Mouse (Mus musculus) embryonic facial prominence, embryonic 12.5 days (tissue): ENCODE results near the gene Angptl8. TPM values are rescaled to one million over a fixed set of nuclear protein-coding genes. Genes with fewer than 3 reads are reported as not detected.
A peak's percentile ranks its signal among the peaks of the same experiment; 100 is the strongest.

Experiments
- ATAC-seq: fragments of 200-750 bp; cut with Nextera tagmentation; 2 replicates; pipeline ENCODE4 v1.8.0; 2017; ENCODE audit not compliant: insufficient number of reproducible peaks, insufficient read depth, low FRiP score, low TSS enrichment
- H3K27ac ChIP-seq: fragments of 300-500 bp; sonication (generic); 2 replicates; pipeline ENCODE4 v1.5.1; 2016; ENCODE audit warnings: mild to moderate bottlenecking
- H3K27me3 ChIP-seq: fragments of 300-500 bp; sonication (generic); 2 replicates; pipeline ENCODE4 v1.6.1; 2016; ENCODE audit warnings: mild to moderate bottlenecking, moderate library complexity
- H3K36me3 ChIP-seq: fragments of 300-500 bp; sonication (generic); 2 replicates; pipeline ENCODE4 v1.6.1; 2016; ENCODE audit warnings: mild to moderate bottlenecking
- H3K4me1 ChIP-seq: fragments of 300-500 bp; sonication (generic); 2 replicates; pipeline ENCODE4 v1.6.1; 2016
- H3K4me2 ChIP-seq: fragments of 300-500 bp; sonication (generic); replicated peaks from 2 replicates; pipeline ENCODE4 v1.6.1; 2016; ENCODE audit warnings: mild to moderate bottlenecking, moderate library complexity
- H3K4me3 ChIP-seq: fragments of 300-500 bp; sonication (generic); 2 replicates; pipeline ENCODE4 v1.5.1; 2016; ENCODE audit warnings: mild to moderate bottlenecking
- H3K9ac ChIP-seq: fragments of 300-500 bp; sonication (generic); 2 replicates; pipeline ENCODE4 v1.6.1; 2016; ENCODE audit warnings: mild to moderate bottlenecking, moderate library complexity
- H3K9me3 ChIP-seq: fragments of 300-500 bp; sonication (generic); 2 replicates; pipeline ENCODE4 v1.6.1; 2016; ENCODE audit warnings: mild to moderate bottlenecking, moderate library complexity
- WGBS: fragments of 180-500 bp; shearing (Covaris S2); methylation state at CpG from one replicate; pipeline ENCODE4 v1.1.7; 2016; 5-methylcytosine and 5-hydroxymethylcytosine counted together
- polyA plus RNA-seq: library from polyadenylated mRNA; unstranded; fragments of >200 nt; fragmentation: Nextera tagmentation; extraction: Ambion mirVana; gene quantifications from 2 replicates; pipeline ENCODE4 v1.2.1, GENCODE M21; 2016

Gene Angptl8
- polyA plus RNA-seq, 1 experiment from 2014 or later: 0.96 TPM

DNA sequence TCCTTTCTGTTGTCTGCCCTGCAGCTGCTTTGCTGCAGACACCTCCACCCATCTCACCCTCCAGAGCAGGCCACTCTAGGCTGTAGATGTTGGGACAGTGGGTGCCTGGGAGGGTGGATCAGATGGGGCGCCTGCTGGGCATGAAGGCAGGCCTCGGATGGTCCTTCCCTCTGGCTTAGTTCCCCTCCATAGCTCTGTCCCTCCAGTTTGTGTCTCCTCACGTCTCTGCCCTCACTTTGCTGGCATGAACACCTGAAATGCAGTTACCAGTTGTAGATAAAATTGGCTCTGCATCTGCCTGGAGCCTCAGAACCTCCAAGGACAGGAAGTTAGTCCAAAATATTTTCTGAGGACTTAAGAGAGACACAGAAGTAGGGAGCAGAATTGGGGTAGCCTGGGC lies 38.4 kb upstream of the Angptl8 start:
- Histone ChIP-seq H3K36me3 (peaks cover 48% of the 10 kb centered on the region), H3K9ac (peak overlapping the region; percentile 41; the same call in 1 of the 2 replicates), H3K9me3 (no peaks in the 10 kb centered on the region), H3K4me2 (peak overlapping the region; percentile 70), H3K4me3 (peak overlapping the region; percentile 66), H3K27ac (peak overlapping the region; percentile 93), H3K4me1 (peaks cover 27% of the 10 kb centered on the region), H3K27me3 (no peaks in the 10 kb centered on the region)
- no peak for ATAC-seq
- 49% methylated on average over 3 of the region's 3 CpGs for WGBS

DNA sequence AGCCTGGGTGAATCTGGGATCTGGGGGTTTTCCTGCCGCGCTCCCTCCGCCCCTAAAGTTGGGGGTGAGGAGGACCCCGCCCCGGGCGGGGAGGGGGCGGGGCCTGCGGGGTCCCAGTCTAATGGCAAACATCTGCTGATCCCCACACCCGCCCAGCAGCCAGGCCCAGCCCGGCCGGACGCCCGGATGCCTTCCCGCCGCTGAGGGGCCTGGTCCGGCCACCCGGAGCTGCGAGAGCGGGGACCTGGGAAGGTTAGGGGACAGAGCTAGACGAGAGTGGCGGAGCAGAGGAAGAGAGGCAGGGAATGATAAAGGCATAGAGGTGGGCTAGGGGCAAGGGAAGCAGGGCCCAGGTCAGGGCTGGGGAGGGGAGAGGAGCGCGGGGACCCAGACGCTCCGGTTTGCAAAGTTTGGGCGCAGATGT lies 37.4 kb upstream of the Angptl8 start:
- H3K36me3 ChIP-seq: peaks cover 47% of the 10 kb centered on the region
- peak; percentile 55 for ATAC-seq
- peak overlapping the region; percentile 83 for H3K9ac ChIP-seq
- WGBS: under 1% methylated on average over 25 of the region's 26 CpGs
- no peaks in the 10 kb centered on the region for H3K27me3 ChIP-seq
- H3K9me3 ChIP-seq: no peaks in the 10 kb centered on the region
- H3K4me1 ChIP-seq: peaks cover 24% of the 10 kb centered on the region
- H3K27ac ChIP-seq: peak overlapping the region; percentile 93
- peak overlapping the region; percentile 70 for H3K4me2 ChIP-seq
- H3K4me3 ChIP-seq: peak overlapping the region; percentile 66

GRCm38 (mm10) chr9:21798345-21799009 lies 36.8 kb upstream of the Angptl8 start, which contains the start of gene Kank2:
Gene Kank2, minus strand, starts transcription at chr9:21798744.
- peak within 1 kb of the TSS; percentile 66 for H3K4me3 ChIP-seq
- peaks cover 44% of the 10 kb centered on the region for H3K36me3 ChIP-seq
- H3K27me3 ChIP-seq: no peaks in the 10 kb centered on the region
- WGBS: under 1% methylated on average over 52 of the region's 52 CpGs
- ATAC-seq: peak; percentile 70
- H3K4me2 ChIP-seq: peak within 1 kb of the TSS; percentile 70
- peaks cover 24% of the 10 kb centered on the region for H3K4me1 ChIP-seq
- peak within 1 kb of the TSS; percentile 93 for H3K27ac ChIP-seq
- H3K9me3 ChIP-seq: no peaks in the 10 kb centered on the region
- H3K9ac ChIP-seq: peak within 1 kb of the TSS; percentile 83

- H3K36me3 ChIP-seq: peaks cover 39% of the 10 kb centered on the region
These were observed 36.3 kb upstream of the Angptl8 start for GRCm38 (mm10) chr9:21799010-21799350.

DNA sequence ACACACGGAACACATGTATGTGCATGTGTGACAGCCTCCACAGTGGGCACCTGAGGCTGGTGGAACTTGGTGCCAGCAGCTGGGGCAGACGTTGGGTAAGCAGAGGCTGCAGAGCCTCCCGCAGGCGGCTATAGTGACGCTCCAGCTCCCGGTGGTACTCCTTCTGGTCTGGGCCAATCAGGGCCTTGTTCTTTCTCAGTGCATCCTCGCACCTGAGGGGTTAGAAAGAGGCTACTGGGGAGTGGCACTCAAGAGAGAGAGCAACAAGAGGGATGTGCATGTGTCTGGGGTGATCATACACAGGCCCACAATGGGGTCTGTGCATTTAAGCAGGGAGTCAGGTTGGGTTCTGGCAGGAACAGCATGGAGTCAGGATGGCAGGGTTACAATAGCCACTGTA lies 34.2 kb upstream of the Angptl8 start:
- ATAC-seq: no peak
- Histone ChIP-seq H3K27me3 (no peaks in the 10 kb centered on the region), H3K4me3 (no peak overlapping the region), H3K9me3 (no peaks in the 10 kb centered on the region), H3K4me1 (peaks cover 20% of the 10 kb centered on the region), H3K27ac (no peak overlapping the region), H3K4me2 (no peak overlapping the region), H3K36me3 (peaks cover 21% of the 10 kb centered on the region), H3K9ac (no peak overlapping the region)
- WGBS: 73% methylated on average over 7 of the region's 7 CpGs

More at GRCm38 (mm10) chr9:21799010-21799350, 36.3 kb upstream of the Angptl8 start:
- peak overlapping the region; percentile 66 for H3K4me3 ChIP-seq
- 65% methylated on average over 3 of the region's 3 CpGs for WGBS
- H3K9me3 ChIP-seq: no peaks in the 10 kb centered on the region
- no peaks in the 10 kb centered on the region for H3K27me3 ChIP-seq
- peaks cover 24% of the 10 kb centered on the region for H3K4me1 ChIP-seq
- H3K9ac ChIP-seq: no peak overlapping the region
- no peak for ATAC-seq
- peak overlapping the region; percentile 93 for H3K27ac ChIP-seq
- peak overlapping the region; percentile 70 for H3K4me2 ChIP-seq

DNA sequence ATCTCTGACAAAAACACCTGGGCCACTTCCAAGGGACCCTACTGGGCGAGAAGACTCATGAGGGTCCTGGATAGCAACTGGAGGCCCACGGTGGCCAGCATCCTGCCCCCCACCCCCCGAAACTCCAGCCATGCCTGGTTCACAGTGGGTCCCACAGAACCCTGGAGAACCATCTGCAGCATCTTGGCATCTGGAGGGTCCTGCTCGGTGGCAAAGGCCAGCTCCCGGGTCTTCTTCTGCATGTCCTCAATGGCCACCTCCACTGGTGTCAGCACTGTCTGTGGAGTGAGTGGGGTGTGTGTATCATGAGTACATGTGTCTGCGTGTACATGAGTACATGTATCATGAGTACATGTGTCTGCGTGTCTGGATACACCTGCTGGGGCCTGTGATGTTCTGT lies 33.7 kb upstream of the Angptl8 start:
- Histone ChIP-seq H3K4me1 (peaks cover 15% of the 10 kb centered on the region), H3K36me3 (peaks cover 21% of the 10 kb centered on the region), H3K9ac (no peak overlapping the region), H3K4me3 (no peak overlapping the region), H3K27ac (no peak overlapping the region), H3K4me2 (no peak overlapping the region), H3K27me3 (no peaks in the 10 kb centered on the region), H3K9me3 (no peaks in the 10 kb centered on the region)
- whole genome bisulfite sequencing: 91% methylated on average over 7 of the region's 7 CpGs
- no peak for ATAC-seq

GRCm38 (mm10) chr9:21803986-21804644 lies 31.2 kb upstream of the Angptl8 start:
- WGBS: 35% methylated on average over 13 of the region's 13 CpGs
- Histone ChIP-seq H3K4me1 (peaks cover 5% of the 10 kb centered on the region; the same call in 1 of the 2 replicates), H3K9ac (no peak overlapping the region), H3K9me3 (no peaks in the 10 kb centered on the region), H3K27me3 (no peaks in the 10 kb centered on the region), H3K4me2 (no peak overlapping the region), H3K36me3 (peaks cover 21% of the 10 kb centered on the region), H3K27ac (peak overlapping the region; percentile 30; the same call in 1 of the 2 replicates), H3K4me3 (no peak overlapping the region)
- peak; percentile 80 for ATAC-seq

GRCm38 (mm10) chr9:21806363-21806762 lies 28.9 kb upstream of the Angptl8 start:
- H3K9me3 ChIP-seq: no peaks in the 10 kb centered on the region
- H3K27me3 ChIP-seq: no peaks in the 10 kb centered on the region
- H3K4me1 ChIP-seq: peaks cover 5% of the 10 kb centered on the region; the same call in 1 of the 2 replicates
- ATAC-seq: no peak
- H3K36me3 ChIP-seq: peaks cover 19% of the 10 kb centered on the region
- 63% methylated on average over 3 of the region's 3 CpGs for WGBS
- no peak overlapping the region for H3K4me3 ChIP-seq
- H3K27ac ChIP-seq: no peak overlapping the region
- no peak overlapping the region for H3K4me2 ChIP-seq
- H3K9ac ChIP-seq: no peak overlapping the region

- Histone ChIP-seq H3K4me2 (no peak overlapping the region), H3K36me3 (peaks cover 15% of the 10 kb centered on the region), H3K27ac (no peak overlapping the region), H3K4me1 (peaks cover 5% of the 10 kb centered on the region; the same call in 1 of the 2 replicates), H3K4me3 (no peak overlapping the region), H3K9ac (no peak overlapping the region), H3K27me3 (no peaks in the 10 kb centered on the region), H3K9me3 (no peaks in the 10 kb centered on the region)
- WGBS: 87% methylated on average over 11 of the region's 11 CpGs
- ATAC-seq: no peak
These were observed 28.3 kb upstream of the Angptl8 start for GRCm38 (mm10) chr9:21806976-21807375.

DNA sequence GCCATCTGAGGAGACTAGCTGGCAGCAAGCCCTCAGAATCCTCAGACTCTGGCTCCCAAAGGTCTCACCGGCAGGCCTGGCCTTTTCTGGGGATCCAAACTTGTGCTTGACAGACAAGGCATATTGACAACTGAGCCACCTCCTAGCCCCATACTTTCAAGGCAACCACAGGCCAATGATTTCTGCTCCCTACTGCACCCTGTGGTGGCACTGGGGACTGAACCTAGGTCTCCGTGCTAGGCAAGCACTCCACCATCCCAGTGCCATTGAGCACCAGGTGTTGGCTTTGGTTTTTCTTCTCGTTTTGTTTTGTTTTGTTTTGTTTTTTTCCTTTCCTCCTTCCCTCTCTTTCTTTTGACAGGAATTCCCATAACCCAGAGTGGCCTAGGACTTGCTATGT lies 26.7 kb upstream of the Angptl8 start:
- 67% methylated on average over 3 of the region's 3 CpGs for WGBS
- ATAC-seq: no peak
- Histone ChIP-seq H3K4me2 (no peak overlapping the region), H3K9me3 (no peaks in the 10 kb centered on the region), H3K4me1 (peaks cover 5% of the 10 kb centered on the region; the same call in 1 of the 2 replicates), H3K27me3 (no peaks in the 10 kb centered on the region), H3K4me3 (no peak overlapping the region), H3K9ac (no peak overlapping the region), H3K36me3 (peaks cover 20% of the 10 kb centered on the region), H3K27ac (no peak overlapping the region)

DNA sequence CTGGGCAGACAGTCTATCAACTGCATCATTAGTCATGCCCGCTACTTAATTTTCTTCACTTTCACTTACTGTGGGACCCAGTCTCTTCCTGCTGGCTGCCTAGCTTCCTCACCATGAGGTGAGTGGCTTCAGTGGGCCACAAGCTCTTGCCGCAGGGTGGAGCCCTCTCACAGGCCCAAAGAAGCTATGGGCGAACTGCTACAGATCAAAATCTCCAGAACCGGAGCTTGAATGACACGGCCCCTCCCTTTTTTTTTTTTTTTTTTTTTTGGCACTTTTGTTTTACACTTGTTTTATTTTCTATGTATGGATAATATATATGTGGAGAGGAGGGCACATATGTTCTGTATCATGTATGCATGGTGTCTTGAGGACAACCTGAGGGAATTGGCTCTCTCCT lies 24.1 kb upstream of the Angptl8 start:
- H3K4me3 ChIP-seq: no peak overlapping the region
- H3K36me3 ChIP-seq: peaks cover 32% of the 10 kb centered on the region
- no peak overlapping the region for H3K4me2 ChIP-seq
- H3K27me3 ChIP-seq: no peaks in the 10 kb centered on the region
- WGBS: 84% methylated on average over 5 of the region's 5 CpGs
- no peaks in the 10 kb centered on the region for H3K4me1 ChIP-seq
- H3K9me3 ChIP-seq: no peaks in the 10 kb centered on the region
- no peak overlapping the region for H3K9ac ChIP-seq
- no peak for ATAC-seq
- no peak overlapping the region for H3K27ac ChIP-seq

- H3K27ac ChIP-seq: no peak overlapping the region
These were observed 18.5 kb upstream of the Angptl8 start for GRCm38 (mm10) chr9:21816716-21817305.

More at GRCm38 (mm10) chr9:21816716-21817305, 18.5 kb upstream of the Angptl8 start:
- H3K4me3 ChIP-seq: no peak overlapping the region
- no peaks in the 10 kb centered on the region for H3K27me3 ChIP-seq
- H3K36me3 ChIP-seq: peaks cover 54% of the 10 kb centered on the region
- H3K9ac ChIP-seq: no peak overlapping the region
- H3K4me1 ChIP-seq: no peaks in the 10 kb centered on the region
- WGBS: 74% methylated on average over 9 of the region's 9 CpGs
- ATAC-seq: no peak
- H3K4me2 ChIP-seq: no peak overlapping the region
- H3K9me3 ChIP-seq: no peaks in the 10 kb centered on the region
